Mouse (Mus musculus) hindbrain, postnatal 0 days (tissue): ENCODE measurements around the gene Ihh. TPM values are rescaled to one million over a fixed set of nuclear protein-coding genes. Genes with fewer than 3 reads are reported as not detected.

ENCODE experiments used
- ATAC-seq: fragments of 200-750 bp; cut with Nextera tagmentation; 2 replicates; pipeline ENCODE4 v1.8.0; 2017; ENCODE audit warnings: mild to moderate bottlenecking, moderate TSS enrichment, moderate library complexity
- DNase-seq: peaks from one replicate; pipeline ENCODE4 v3.0.0-alpha.2; 2015; ENCODE audit warnings: low spot score
- H3K27ac ChIP-seq: fragments of 300-500 bp; sonication (generic); 2 replicates; pipeline ENCODE4 v1.5.1; 2014; ENCODE audit warnings: mild to moderate bottlenecking
- H3K27me3 ChIP-seq: fragments of 300-500 bp; sonication (generic); 2 replicates; pipeline ENCODE4 v1.6.1; 2014; ENCODE audit warnings: low read length, mixed read lengths; ENCODE audit not compliant: insufficient read depth
- H3K36me3 ChIP-seq: fragments of 300-500 bp; sonication (generic); 2 replicates; pipeline ENCODE4 v1.6.1; 2014; ENCODE audit warnings: low read length, mixed read lengths; ENCODE audit not compliant: insufficient read depth
- H3K4me1 ChIP-seq: fragments of 300-500 bp; sonication (generic); 2 replicates; pipeline ENCODE4 v1.6.1; 2014; ENCODE audit warnings: antibody characterized with exemption, low read length, mixed read lengths; ENCODE audit not compliant: insufficient read depth
- H3K4me2 ChIP-seq: fragments of 300-500 bp; sonication (generic); 2 replicates; pipeline ENCODE4 v1.6.1; 2014; ENCODE audit warnings: low read depth, mild to moderate bottlenecking, low read length, moderate library complexity, mixed read lengths
- H3K4me3 ChIP-seq: fragments of 300-500 bp; sonication (generic); 2 replicates; pipeline ENCODE4 v1.5.1; 2014; ENCODE audit warnings: low read length
- H3K9ac ChIP-seq: fragments of 300-500 bp; sonication (generic); replicated peaks from 2 replicates; pipeline ENCODE4 v1.6.1; 2014; ENCODE audit warnings: mild to moderate bottlenecking, low read length, moderate library complexity, mixed read lengths
- H3K9me3 ChIP-seq: fragments of 300-500 bp; sonication (generic); 2 replicates; pipeline ENCODE4 v1.6.1; 2016; ENCODE audit warnings: low read length, mixed read lengths
- CTCF ChIP-seq: IDR thresholded peaks from 2 replicates; pipeline ENCODE4 v1.5.1; 2016; ENCODE audit warnings: antibody characterized with exemption, control low read depth, low read depth
- WGBS: fragments of 180-500 bp; shearing (Covaris S2); extraction: QIAGEN DNeasy Blood & Tissue Kit; methylation state at CpG from one replicate; pipeline ENCODE4 v1.1.7; 2014; 5-methylcytosine and 5-hydroxymethylcytosine counted together
- polyA plus RNA-seq: library from polyadenylated mRNA; unstranded; fragments of >200 nt; fragmentation: Nextera tagmentation; extraction: Ambion mirVana; gene quantifications from 2 replicates; pipeline ENCODE4 v1.2.1, GENCODE M21; 2015
- total RNA-seq: library from RNA; depleted of rRNA; stranded (reverse); fragments of >200 nt; gene quantifications from 2 replicates; pipeline ENCODE4 v1.2.3, GENCODE M21; 2014

The Ihh gene
- total and polyA plus RNA-seq, 2 experiments from 2014 or later, result 0.11 to 0.31 TPM

- no peak for TF ChIP-seq CTCF
- Histone ChIP-seq H3K4me3 (no peak overlapping the region), H3K9ac (no peak overlapping the region), H3K4me2 (no peak overlapping the region), H3K27me3 (no peaks in the 10 kb centered on the region), H3K36me3 (no peaks in the 10 kb centered on the region), H3K27ac (no peak overlapping the region), H3K4me1 (no peaks in the 10 kb centered on the region), H3K9me3 (no peaks in the 10 kb centered on the region)
- ATAC-seq, result no peak
- no peak for DNase-seq
- WGBS, result 83% methylated on average over 6 of the region's 6 CpGs
Observed at GRCm38 (mm10) chr1:74973590-74973989, 22.1 kb upstream of the Ihh start.

- DNase-seq (no peak), ATAC-seq (no peak)
- Histone ChIP-seq H3K4me3 (no peak overlapping the region), H3K27ac (no peak overlapping the region), H3K9me3 (no peaks in the 10 kb centered on the region), H3K36me3 (no peaks in the 10 kb centered on the region), H3K9ac (no peak overlapping the region), H3K4me1 (no peaks in the 10 kb centered on the region), H3K27me3 (no peaks in the 10 kb centered on the region), H3K4me2 (no peak overlapping the region)
- WGBS, result 56% methylated on average over 4 of the region's 4 CpGs
- TF ChIP-seq CTCF, result no peak
Observed at GRCm38 (mm10) chr1:74971353-74972050, 20.0 kb upstream of the Ihh start.

DNA sequence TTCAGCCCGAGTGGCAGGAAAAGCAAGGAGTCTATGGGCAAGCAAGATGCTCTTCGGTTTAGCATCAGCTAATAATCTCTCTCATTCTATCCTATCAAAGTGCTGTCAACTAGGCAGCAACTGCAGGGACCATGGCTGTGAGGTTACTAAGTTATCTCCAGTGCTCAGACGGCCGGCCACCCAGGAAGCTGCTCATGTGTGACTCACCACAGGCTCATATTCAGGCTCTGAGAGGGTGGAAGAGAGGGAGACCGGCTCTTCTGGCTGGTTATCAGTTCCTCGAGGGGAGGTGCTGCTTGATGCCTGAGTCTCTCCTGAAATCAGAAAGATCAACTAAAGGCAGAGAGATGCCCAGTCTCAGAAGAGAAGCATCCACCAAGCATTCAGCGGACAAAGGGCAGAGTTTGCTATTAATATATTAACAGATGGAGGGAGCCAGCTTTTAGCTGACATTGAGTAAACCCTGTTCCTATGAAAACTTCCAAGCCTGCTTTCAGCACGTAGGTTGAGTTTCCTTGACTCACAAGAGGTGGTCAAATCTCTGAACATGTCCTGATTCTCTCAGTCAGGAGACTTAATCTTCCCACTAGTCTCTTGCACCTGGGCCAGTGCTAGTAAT is 16.6 kb upstream of the Ihh start:
- H3K4me2 ChIP-seq, result no peak overlapping the region
- no peak overlapping the region for H3K27ac ChIP-seq
- ATAC-seq (no peak), DNase-seq (no peak)
- H3K4me1 ChIP-seq, result peaks cover 4% of the 10 kb centered on the region; the same call in 1 of the 2 replicates
- no peak for TF ChIP-seq CTCF
- no peaks in the 10 kb centered on the region for H3K27me3 ChIP-seq
- 77% methylated on average over 8 of the region's 8 CpGs for WGBS
- H3K9me3 ChIP-seq, result no peaks in the 10 kb centered on the region
- no peaks in the 10 kb centered on the region for H3K36me3 ChIP-seq
- H3K9ac ChIP-seq, result no peak overlapping the region
- H3K4me3 ChIP-seq, result no peak overlapping the region

- WGBS, result 17% methylated on average over 16 of the region's 16 CpGs
- DNase-seq (peak; percentile 92), ATAC-seq (peak; percentile 40; the same call in 1 of the 2 replicates)
- Histone ChIP-seq H3K4me3 (no peak overlapping the region), H3K4me2 (peak overlapping the region; percentile 43; the same call in 1 of the 2 replicates), H3K9me3 (no peaks in the 10 kb centered on the region), H3K9ac (no peak overlapping the region), H3K27ac (no peak overlapping the region), H3K4me1 (peaks cover 4% of the 10 kb centered on the region; the same call in 1 of the 2 replicates), H3K27me3 (no peaks in the 10 kb centered on the region), H3K36me3 (no peaks in the 10 kb centered on the region)
- TF ChIP-seq CTCF, result peak; percentile 83
Observed at GRCm38 (mm10) chr1:74964494-74965215, 13.2 kb upstream of the Ihh start.

GRCm38 (mm10) chr1:74962853-74963227 is 11.4 kb upstream of the Ihh start:
- ATAC-seq, result no peak
- Histone ChIP-seq H3K36me3 (no peaks in the 10 kb centered on the region), H3K4me1 (peaks cover 4% of the 10 kb centered on the region; the same call in 1 of the 2 replicates), H3K4me2 (no peak overlapping the region), H3K9ac (no peak overlapping the region), H3K27ac (no peak overlapping the region), H3K4me3 (no peak overlapping the region), H3K9me3 (no peaks in the 10 kb centered on the region), H3K27me3 (no peaks in the 10 kb centered on the region)
- WGBS, result 89% methylated on average over 5 of the region's 5 CpGs
- no peak for TF ChIP-seq CTCF
- no peak for DNase-seq

- H3K27me3 ChIP-seq, result no peaks in the 10 kb centered on the region
- ATAC-seq (no peak), DNase-seq (no peak)
- H3K9ac ChIP-seq, result no peak overlapping the region
- no peaks in the 10 kb centered on the region for H3K36me3 ChIP-seq
- no peak overlapping the region for H3K27ac ChIP-seq
- 79% methylated on average over 5 of the region's 5 CpGs for WGBS
- H3K9me3 ChIP-seq, result no peaks in the 10 kb centered on the region
- H3K4me3 ChIP-seq, result no peak overlapping the region
- H3K4me1 ChIP-seq, result peaks cover 4% of the 10 kb centered on the region; the same call in 1 of the 2 replicates
- no peak for TF ChIP-seq CTCF
- H3K4me2 ChIP-seq, result no peak overlapping the region
Observed at GRCm38 (mm10) chr1:74962126-74962852, 10.8 kb upstream of the Ihh start.
